Mouse (Mus musculus) CD8-positive naive resting alpha-beta T cell, adult 57 days (primary cell): ENCODE results near the gene Zfp563. TPM values are rescaled to one million over a fixed set of nuclear protein-coding genes. Genes with fewer than 3 reads are reported as not detected.

ENCODE experiments used
- total RNA-seq: library from RNA; stranded (reverse); gene quantifications from one replicate; pipeline ENCODE4 v1.2.4, GENCODE M21; 2023

Zfp563 gene
- 3.1 TPM for total RNA-seq

DNA sequence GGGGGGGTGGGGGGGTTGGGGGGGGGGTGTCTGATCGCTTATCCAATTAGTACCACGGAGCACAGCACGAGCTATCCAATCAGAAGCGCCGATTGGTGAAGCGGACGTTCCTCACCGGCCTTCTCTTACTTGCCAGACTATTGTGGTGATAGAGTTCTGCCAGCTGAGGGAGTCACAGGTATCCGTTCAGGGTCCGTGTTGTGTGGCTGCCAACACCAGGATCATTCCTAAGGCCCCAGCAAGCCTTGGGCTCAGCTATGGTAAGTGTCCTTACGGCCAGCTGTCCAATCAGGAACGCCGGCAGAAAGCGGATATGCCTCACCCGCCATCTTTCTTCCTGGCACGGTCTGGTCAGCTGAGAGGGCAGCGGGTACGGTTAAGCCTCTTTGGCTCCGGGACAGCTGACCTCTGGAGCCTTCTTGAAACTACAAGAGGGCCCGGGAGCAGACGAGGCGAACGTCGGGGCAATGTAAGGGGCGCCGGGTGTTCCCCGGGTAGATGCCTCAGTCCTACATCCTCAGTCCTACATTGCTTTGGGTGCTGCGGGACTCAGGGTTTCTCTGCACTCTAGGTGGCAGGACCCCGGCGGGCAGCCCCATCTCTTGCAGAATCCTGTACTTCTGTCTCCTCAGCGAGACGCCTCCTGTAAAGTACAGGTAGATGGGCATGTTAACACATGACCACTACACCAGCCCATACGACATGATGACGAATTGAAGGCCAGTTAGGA, at the start of gene Zfp563:
Zfp563 (plus strand) TSS at position 91 of the 730 bp plus-strand sequence.

DNA sequence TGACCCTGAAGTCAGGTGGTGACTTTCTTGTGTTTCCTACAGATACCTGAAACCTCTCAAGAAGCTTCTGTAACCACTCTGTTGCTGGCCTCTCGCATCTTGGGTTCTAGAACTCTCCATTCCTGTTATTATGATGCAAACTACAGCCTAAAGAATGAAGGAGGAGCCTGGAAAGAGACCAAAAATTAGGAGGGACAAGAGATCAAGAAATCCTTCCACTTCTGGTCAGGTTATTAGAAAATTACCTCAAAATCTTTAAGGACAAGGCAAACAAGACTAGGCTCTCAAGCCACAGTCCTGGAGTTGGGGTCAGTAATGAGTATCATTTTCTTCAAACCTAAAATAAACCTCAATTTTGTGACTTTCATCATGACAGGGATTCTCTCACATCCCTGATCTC, 21.2 kb upstream of the Zfp563 start, which contains the start of gene 4921501E09Rik:
4921501E09Rik (minus strand) TSS at position 101 of the 400 bp plus-strand sequence.

DNA sequence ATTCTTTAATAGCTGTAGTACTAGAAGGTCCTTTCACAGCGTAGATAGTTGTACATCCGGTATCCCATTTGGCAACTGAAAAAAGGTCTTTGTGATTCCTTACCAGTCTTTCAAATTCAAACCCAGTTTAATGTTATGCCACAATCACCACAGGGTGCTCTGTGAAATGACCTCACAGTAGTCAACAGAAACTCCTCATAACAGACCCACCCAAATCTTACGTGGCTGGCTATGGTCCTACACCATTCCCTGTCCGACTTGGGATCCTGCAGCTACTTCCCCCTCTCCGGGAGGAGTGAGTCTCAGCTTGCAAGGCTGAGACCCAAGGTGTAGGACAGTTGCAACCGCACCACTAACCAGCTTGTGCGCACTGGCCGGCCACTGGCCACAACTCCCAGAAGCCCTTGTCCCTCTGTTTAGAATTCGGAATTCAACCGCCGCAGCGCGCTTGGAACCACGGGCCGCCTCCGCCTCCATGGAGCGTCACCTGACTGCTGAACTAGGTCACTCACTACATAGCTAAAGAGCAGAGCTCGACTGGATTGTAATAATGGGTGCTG, 50.2 kb downstream of the Zfp563 start, which contains the start of gene Morc2b:
Morc2b (minus strand) TSS at position 423 of the 560 bp plus-strand sequence.

Other genes with a start within 250 kb of the Zfp563 start
- gene Zfp870, start 197.7 kb upstream of the Zfp563 start, total RNA-seq: 0.49 TPM
- not detected for gene Cyp4f14, start 172.0 kb upstream of the Zfp563 start, total RNA-seq
- gene Cyp4f13, start 141.9 kb upstream of the Zfp563 start, total RNA-seq: 85.9 TPM
- gene Zfp472, start 123.5 kb upstream of the Zfp563 start, total RNA-seq: 20.3 TPM
- gene Zfp952, start 96.2 kb upstream of the Zfp563 start, total RNA-seq: 12.7 TPM
- 8.9 TPM for gene Zfp763, start 55.9 kb upstream of the Zfp563 start, total RNA-seq
- gene 4921501E09Rik, start 21.3 kb upstream of the Zfp563 start, total RNA-seq: not detected
- not detected for gene Morc2b, start 50.4 kb downstream of the Zfp563 start, total RNA-seq
- gene Olfr55, start 79.1 kb downstream of the Zfp563 start, total RNA-seq: not detected
- gene Olfr239, start 102.0 kb downstream of the Zfp563 start, total RNA-seq: not detected
- not detected for gene Olfr1564, start 132.4 kb downstream of the Zfp563 start, total RNA-seq
- 7.8 TPM for gene Zfp955a, start 165.8 kb downstream of the Zfp563 start, total RNA-seq
- 0.09 TPM for gene Olfr63, start 175.4 kb downstream of the Zfp563 start, total RNA-seq
- 7.9 TPM for gene Zfp955b, start 200.2 kb downstream of the Zfp563 start, total RNA-seq